Mouse (Mus musculus): ENCODE results near the gene A830018L16Rik.

- TF ChIP-seq CTCF (IDR thresholded peaks at IDR 0.05; ENCODE audit: low read depth): no peak
- no peak for TF ChIP-seq EP300 (IDR thresholded peaks at IDR 0.05; ENCODE audit: low read depth)
Measured at GRCm38 (mm10) chr1:11467065-11467643, 53.2 kb downstream of the A830018L16Rik start.

Data from heart, postnatal 0 days (tissue).